Mouse (Mus musculus): ENCODE results near the gene Cyp2e1. TPM values are rescaled to one million over a fixed set of nuclear protein-coding genes. Genes with fewer than 3 reads are reported as not detected.

Cyp2e1 gene
- polyA plus RNA-seq, 1 experiment, result not detected

GRCm38 (mm10) chr7:140822731-140823130, 59.2 kb downstream of the Cyp2e1 start:
- no peaks in the 10 kb centered on the region for H3K36me3 ChIP-seq (ENCODE audit: control insufficient read depth)
- peaks cover 4% of the 10 kb centered on the region; the same call in 1 of the 2 replicates for H3K27me3 ChIP-seq (ENCODE audit: control insufficient read depth)
- TF ChIP-seq TAL1 (IDR thresholded peaks at IDR 0.05; ENCODE audit: low read length) (no peak), GATA1 (IDR thresholded peaks at IDR 0.05; ENCODE audit: low read length) (no peak)
- peaks cover 7% of the 10 kb centered on the region for H3K4me1 ChIP-seq (ENCODE audit: control insufficient read depth)
- H3K9me3 ChIP-seq (ENCODE audit: control insufficient read depth, low read length), result no peaks in the 10 kb centered on the region
- no peak overlapping the region for H3K4me3 ChIP-seq (replicated peaks)

Other genes with a start within 250 kb of the Cyp2e1 start
- not detected in 2 replicates for gene Olfr538, start 195.9 kb upstream of the Cyp2e1 start, polyA plus RNA-seq (2012)
- gene Olfr46, start 162.5 kb upstream of the Cyp2e1 start, polyA plus RNA-seq (2012), result not detected in 2 replicates
- not detected in 2 replicates for gene Olfr61, start 134.8 kb upstream of the Cyp2e1 start, polyA plus RNA-seq (2012)
- not detected in 2 replicates for gene Olfr53, start 117.3 kb upstream of the Cyp2e1 start, polyA plus RNA-seq (2012)
- 0.01 TPM in 1 of 2 replicates, not detected in the other for gene Olfr539, start 103.8 kb upstream of the Cyp2e1 start, polyA plus RNA-seq (2012)
- gene Olfr45, start 81.8 kb upstream of the Cyp2e1 start, polyA plus RNA-seq (2012), result 0.01 TPM in 1 of 2 replicates, not detected in the other
- gene Olfr541, start 66.5 kb upstream of the Cyp2e1 start, polyA plus RNA-seq (2012), result not detected in 2 replicates
- 0.05 TPM in 1 of 2 replicates, not detected in the other for gene Syce1, start 24.1 kb downstream of the Cyp2e1 start, polyA plus RNA-seq (2012)
- gene Zfp941, start 58.4 kb downstream of the Cyp2e1 start, polyA plus RNA-seq (2012), result not detected in 2 replicates
- 0.06 TPM in 1 of 2 replicates, not detected in the other for gene Urah, start 71.3 kb downstream of the Cyp2e1 start, polyA plus RNA-seq (2012)
- not detected in 2 replicates for gene Scgb1c1, start 81.8 kb downstream of the Cyp2e1 start, polyA plus RNA-seq (2012)
- not detected in 2 replicates for gene Odf3, start 84.1 kb downstream of the Cyp2e1 start, polyA plus RNA-seq (2012)
- not detected in 2 replicates for gene Gm45785, start 92.6 kb downstream of the Cyp2e1 start, polyA plus RNA-seq (2012)
- 2.1 and 2.7 TPM in 2 replicates for gene Ric8a, start 93.2 kb downstream of the Cyp2e1 start, polyA plus RNA-seq (2012)
- 0.95 and 1.2 TPM in 2 replicates for gene Bet1l, start 93.8 kb downstream of the Cyp2e1 start, polyA plus RNA-seq (2012)
- 13.2 and 18.4 TPM in 2 replicates for gene Psmd13, start 118.2 kb downstream of the Cyp2e1 start, polyA plus RNA-seq (2012)
- gene Sirt3, start 118.6 kb downstream of the Cyp2e1 start, polyA plus RNA-seq (2012), result 1.8 and 1.9 TPM in 2 replicates
- gene Cox8b, start 136.7 kb downstream of the Cyp2e1 start, polyA plus RNA-seq (2012), result not detected in 2 replicates
- not detected in 2 replicates for gene Nlrp6, start 157.2 kb downstream of the Cyp2e1 start, polyA plus RNA-seq (2012)
- gene Pgghg, start 177.7 kb downstream of the Cyp2e1 start, polyA plus RNA-seq (2012), result 0.05 and 0.32 TPM in 2 replicates
- not detected in 2 replicates for gene Ifitm5, start 186.6 kb downstream of the Cyp2e1 start, polyA plus RNA-seq (2012)
- not detected in 2 replicates for gene Gm45717, start 192.2 kb downstream of the Cyp2e1 start, polyA plus RNA-seq (2012)
- gene Ifitm2, start 192.2 kb downstream of the Cyp2e1 start, polyA plus RNA-seq (2012), result 3.3 and 3.7 TPM in 2 replicates
- gene Ifitm1, start 203.5 kb downstream of the Cyp2e1 start, polyA plus RNA-seq (2012), result 0.05 and 0.47 TPM in 2 replicates
- gene Ifitm3, start 247.0 kb downstream of the Cyp2e1 start, polyA plus RNA-seq (2012), result 0.26 and 0.29 TPM in 2 replicates